Mouse (Mus musculus) right cerebral cortex, postnatal 14 days (tissue): ENCODE measurements around the gene Mpi.

Experiments used
- DNase-seq: peaks from one replicate; pipeline ENCODE4 v3.0.0; 2022

Mpi gene

DNA sequence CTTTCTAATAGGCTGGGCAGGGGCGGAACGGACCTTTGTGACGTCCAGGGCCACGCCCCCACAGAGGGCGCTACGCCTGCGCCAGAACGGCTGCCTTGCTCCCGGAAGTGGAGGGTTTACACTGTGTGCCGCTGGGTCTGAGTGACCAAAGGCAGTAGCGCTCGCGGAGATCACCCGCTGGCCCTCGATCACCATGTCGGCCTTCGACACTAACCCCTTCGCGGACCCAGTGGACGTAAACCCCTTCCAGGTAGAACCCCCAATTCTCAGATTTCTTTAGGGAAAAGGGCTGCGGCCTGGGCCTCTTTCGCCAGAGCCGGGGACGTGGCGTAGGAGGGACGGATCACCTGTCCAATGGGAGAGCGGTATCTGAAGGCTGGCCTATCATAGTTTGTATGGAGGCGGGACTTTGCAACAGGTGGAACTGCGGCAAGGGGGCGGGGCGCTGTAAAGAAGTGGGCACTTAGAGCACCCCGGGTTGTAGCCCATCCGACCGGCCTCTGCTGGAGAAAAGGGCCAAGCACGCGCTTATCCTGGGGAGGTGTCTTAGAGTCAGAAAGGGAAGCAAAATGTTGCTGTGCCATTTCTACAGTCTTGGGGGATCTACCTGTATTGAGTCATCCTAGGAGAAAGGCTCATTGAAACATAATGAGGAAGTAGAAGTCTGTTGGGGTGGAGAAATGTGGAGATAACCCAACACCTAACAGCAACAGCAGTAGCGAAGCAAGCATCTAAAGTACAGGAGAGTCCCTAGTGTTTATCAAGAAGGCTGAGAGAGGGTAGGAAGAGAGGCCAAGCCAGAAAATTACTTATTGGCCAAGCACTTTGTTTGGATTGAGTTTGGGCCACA is 8.5 kb upstream of the Mpi start, which contains the start of gene Scamp2:
TSS of gene Scamp2 (plus strand) at position 83 of the 850 bp plus-strand sequence.
- DNase-seq = peak; percentile 88

DNA sequence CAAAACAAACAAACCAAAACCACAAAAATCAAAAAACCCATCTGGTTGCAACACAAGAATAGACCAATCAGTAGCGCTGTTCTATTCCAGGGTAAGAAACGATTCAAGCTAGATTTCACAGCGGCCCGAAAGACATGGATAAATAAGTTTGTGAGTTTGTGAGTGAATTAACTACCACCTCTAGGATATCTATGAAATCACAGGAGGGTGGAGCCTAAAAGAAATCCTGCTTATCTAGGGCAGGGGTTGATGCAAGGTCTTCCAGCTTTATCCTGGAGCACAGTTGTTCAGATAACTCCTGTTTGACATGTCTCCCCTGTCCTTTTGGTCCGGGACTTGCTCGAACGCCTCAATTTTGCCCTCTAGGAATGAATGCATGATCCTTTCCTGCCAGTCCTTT is 7.7 kb upstream of the Mpi start:
- DNase-seq = no peak

DNA sequence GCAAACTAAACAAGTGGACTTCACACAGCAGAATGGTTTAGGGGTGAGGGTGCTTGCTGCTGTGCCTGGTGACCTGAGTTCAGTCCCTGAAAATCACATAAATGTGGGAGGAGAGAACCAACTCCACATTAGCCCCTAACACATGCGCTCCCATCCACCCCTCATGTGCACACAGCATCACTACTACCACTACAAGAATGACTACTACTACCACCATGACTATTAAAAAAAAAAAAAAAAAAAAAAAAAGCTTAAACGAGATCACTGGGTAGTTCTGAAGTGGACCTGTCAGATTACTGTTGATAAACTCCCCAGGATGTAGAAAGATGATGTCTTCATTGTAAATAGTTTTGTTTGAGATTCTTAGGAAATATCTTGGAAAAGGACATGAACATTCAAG is 7.0 kb upstream of the Mpi start:
- no peak for DNase-seq

DNA sequence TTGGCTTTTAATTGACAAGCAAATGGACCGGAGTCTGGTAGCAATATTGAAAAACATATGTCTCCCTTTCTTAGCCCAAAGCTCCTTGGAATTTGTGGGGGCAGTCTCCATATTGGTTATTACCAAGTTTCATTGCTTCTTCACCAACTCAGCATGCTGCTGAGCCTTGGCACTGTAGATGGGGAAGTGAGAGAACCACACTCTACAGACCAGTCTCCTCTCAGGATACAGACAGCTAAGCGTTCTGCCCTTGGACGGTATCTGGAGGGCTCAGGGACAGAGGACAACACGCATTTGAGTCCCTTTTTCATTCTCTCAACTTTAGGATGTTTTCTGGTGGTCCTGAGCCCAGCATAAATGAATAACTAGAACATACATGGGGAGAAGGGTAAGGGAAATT is 6.1 kb upstream of the Mpi start:
- no peak for DNase-seq

DNA sequence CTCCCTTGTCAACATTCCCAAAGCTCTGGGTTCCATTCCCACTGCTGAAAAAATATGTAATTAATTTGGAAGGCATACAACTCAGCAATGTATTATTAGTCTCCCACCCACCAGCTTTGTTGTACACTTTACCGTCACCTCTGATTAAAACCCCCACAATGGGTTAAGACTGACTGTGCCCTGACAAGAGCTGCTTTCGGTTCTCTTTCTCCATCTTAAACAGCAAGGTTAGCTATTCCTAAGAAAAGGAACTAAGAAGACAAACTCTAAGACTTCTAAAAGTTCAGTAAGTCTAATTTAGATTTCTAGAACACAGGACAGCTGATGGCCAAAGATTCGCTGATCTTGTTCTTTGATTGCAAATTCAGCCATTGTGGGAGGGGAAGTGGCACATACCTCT is 4.7 kb upstream of the Mpi start:
- DNase-seq = no peak

DNA sequence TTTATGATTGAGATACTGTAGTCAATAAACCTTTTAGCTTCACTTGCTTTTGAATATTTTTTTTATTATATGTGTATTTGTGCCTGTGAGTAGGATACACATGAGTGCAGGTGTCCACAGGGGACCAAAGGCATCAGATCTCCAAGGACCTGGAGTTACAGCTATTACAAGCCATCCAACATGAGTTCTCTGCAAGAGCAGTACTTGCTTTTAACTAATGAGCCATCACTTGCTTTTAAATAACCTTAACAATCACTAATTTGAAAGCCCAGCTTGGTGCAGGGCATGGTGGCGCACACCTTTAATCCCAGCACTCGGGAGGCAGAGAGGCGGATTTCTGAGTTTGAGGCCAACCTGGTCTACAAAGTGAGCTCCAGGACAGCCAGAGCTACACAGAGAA is 2.2 kb upstream of the Mpi start:
- DNase-seq = no peak

DNA sequence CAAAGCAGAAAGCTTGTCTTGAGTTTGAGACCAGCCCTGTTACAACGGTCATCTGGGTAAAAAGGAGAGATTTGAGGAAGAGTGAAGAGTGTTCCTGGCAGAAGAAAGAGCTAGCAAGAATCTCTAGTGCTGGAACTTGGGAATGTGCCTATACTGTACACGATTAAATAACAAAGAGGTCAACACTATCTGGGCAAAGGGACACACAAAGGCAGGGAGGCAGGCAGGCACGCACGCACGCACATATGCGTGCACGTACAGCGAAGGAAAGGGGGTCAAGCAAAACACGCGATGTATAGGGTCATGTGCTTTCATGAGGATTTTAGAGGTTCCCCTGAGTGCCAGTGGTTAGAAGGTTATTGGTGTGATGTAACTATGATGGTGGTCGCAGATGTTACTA is 556 bp upstream of the Mpi start:
- DNase-seq = no peak

DNA sequence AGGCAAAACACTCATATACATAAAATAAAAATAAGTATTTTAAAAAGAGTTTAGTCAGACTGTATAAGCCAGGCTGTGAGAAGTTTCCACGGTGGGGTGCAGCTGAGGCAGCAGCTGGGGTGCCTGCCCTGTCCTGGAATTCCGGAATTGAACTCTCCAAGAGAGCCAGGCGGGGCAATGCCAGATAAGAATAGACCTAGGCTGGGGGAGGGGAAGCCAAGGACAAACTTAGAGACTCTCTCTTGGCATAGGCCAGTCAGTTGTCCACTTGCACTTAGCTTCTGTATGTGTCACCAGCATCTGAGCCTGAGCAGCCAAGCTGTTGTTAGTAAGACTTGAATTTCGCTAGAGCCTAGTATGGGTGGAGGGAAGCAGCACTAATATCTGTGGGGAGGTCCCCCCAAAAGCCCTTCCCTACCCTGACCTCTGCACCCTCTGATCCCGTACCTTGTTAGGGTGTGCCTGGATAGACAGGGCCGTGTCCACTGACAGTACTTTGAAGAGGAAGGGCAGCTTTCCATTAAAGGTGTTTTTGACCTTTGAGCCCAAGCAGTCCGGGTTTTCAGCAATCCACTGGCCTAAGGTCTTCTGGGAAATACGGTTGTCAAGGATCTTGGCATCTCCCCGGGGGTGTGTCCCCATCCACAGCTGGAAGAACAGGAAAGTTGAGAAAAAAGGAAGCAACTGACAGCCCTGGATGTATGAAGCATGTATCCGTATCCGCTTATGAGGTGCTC is 2.3 kb downstream of the Mpi start:
- DNase-seq = no peak

DNA sequence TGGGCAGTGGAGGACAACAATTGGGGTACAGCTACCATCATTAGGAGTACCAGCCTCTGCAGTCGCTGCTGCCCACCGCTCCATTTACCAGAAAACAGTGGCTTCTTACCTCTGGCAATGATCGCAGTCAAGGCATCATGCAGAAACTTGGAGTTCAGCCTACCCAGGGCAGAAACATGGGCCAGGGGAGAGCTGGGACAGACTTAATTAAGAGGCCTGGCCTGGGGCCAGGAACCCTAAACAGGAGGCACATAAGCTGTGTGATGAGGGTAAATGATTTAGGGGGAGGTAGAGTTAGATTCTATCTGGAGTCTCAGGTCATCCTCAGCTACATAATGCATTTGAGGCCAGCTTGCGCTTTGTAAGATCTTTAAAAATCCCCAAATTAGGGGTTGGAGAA is 3.4 kb downstream of the Mpi start:
- no peak for DNase-seq

DNA sequence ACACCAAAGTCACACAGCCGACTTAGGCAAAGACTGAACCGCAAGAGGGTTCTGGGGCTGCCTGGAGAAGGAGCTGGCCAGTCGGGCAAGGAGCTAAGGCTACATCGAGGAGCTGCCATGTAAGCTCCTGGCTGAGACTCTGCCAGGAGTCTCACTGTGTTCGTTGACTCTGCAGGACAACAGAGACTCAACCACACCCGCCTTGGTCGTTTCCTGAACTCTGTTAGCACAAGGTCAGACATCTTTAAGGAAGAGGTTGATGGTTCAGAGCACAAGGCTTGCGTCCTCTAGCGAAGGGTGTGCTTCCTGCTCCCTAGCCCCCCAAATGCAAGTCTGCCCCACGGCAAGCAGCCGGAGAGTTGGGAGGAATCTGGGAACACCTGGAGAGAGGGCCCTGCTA is 4.7 kb downstream of the Mpi start:
- no peak for DNase-seq

DNA sequence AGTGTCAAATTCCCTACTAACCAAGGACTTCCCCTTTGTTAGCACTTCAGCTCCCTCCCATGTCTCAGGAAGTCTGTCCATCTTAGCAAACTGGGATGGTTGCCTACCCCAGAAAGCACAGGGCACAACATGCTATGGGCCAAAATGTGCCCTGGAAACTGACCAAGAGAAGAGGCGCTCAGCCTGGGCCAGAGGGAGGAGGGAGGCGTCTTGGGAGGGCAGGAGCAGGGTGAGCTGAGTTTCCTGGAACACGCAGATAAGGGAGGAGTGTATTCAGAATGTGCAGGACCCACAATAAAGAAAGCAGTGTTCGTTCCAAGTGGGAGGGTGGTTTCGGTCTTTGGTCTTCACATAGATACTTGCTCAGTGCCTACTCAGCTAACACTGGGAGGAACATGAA is 5.3 kb downstream of the Mpi start:
- no peak for DNase-seq

DNA sequence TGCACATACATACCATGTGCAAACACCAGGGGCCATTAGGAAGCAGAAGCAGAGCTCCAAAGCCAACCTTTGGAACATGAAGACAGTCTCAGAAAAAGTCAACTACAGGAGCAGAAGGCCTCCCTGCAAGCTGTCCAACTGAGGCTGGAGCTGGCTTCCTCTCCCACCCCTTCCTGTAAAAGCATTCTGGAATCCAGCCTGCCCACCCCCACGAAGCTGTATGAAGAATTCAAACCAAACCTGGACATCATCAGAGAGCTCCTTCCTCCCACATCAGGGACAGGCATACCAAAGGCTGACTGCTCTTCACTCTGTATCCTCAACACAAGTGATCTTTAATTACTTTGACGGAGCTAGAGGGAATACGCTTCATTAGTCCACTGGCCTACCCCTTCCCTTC is 8.6 kb downstream of the Mpi start:
- no peak for DNase-seq

DNA sequence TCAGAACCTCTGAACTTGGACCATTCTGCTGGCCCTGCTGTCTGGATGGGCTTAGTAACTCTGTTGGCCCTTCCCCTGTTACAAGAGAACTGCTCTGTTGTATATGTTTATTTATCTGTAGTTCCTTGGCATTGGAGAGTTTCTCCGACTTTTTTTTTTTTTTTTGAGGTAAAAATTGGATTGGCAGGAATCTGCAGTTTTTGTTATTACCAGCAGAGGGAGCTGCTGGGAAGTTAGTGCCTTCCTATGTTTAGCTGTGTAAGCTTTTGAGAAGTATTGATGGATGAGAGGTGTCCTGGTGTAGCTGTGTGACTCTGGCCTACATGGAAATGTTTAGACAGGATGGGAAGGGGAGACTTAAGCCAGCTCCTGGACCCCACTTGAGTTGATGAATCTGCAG is 11.3 kb downstream of the Mpi start:
- peak; percentile 44 for DNase-seq

DNA sequence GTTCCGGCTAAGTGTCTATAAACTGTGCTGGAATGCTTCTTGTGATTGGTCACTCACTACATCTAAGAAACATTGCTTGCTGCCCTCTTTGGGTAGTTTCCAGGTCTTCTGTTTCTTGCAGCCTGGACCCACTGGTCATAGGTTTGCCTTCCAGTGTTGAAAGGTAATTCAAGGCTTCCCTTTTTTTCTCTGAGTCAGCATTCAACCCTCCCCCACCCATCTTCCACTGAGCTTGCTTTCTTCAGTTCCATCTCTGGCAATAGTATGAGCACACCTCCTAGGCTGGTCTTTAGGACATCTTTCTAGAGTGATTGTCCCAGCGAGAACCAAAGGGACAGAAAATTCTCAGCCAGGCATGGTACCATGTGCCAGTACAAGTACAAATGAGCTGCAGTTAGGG is 13.0 kb downstream of the Mpi start:
- DNase-seq = no peak

DNA sequence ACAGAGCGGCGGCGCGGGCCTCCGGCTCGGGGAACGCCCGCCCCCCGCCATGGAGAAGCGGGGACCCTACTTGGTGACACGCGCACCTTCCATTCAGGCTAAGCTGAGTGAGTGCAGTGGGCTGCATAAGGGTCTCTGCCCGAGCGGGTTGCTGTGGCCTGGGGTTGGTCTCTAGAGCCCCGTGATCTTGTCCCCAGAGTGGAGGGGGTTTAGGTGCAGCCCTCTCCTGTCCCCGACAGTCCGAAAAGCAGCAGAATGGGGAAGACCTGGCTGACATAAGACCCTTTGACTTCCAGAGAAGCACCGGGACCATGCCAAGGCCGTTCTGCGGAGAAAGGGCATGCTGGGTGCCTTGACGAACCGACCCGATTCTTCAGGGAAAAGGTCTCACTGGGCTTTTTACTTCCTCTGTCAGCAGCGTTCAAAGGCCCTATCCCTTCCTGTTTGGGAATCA is 14.8 kb downstream of the Mpi start:
- no peak for DNase-seq

DNA sequence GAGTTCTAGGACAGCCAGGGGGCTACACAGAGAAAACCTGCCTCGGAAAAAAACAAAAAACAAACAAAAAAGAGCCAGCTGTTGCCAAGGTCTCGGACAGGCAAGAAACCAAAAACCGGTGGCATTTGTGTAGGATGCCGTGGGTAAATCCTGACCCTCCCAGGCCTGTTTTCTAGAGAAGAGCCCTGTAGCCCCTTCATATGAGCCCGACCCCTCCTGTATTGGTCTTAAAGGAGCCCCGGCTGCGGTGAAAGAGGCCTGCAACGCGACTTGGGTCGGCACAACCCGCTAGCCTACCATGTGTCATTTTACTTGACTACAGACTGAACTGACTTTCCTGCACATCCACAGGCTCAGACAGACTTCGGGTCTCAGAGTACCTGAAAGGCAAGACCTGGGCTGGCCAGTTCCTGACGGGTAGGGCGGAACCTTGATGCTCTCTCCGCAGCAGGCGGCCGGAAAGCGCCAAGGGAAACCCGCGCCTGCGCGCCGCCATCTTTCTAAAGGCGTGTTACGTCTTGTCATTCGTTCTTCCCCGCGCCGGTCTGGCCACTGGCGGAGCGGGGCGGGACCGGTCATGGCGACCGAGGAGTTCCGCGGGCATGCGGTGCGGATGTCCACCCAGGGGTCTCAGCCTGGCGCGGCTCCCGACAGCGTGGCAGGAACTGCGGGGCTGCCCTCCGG is 15.4 kb downstream of the Mpi start, which contains the start of gene Fam219b:
TSS of gene Fam219b (plus strand) at position 485 of the 684 bp plus-strand sequence.
- DNase-seq = peak; percentile 94

DNA sequence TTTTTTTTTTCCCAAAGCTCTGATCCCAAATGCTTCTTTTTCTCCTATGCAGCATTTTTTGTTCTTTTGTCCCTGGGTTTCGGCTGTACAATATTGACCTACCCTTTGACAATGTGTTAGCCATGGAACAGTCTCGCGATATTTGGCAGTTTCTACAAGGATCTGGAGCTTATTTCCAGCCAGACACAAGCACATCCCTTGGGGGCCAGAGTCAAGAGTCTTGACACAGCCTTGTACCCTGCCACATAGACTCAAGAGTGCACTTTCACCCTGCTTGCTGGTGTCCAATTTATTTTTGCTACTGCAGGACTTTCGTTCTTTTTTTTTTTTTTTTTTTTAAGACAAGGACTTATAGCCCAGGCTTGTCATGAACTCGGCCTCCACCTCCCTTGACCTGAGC is 16.2 kb downstream of the Mpi start:
- DNase-seq = no peak

DNA sequence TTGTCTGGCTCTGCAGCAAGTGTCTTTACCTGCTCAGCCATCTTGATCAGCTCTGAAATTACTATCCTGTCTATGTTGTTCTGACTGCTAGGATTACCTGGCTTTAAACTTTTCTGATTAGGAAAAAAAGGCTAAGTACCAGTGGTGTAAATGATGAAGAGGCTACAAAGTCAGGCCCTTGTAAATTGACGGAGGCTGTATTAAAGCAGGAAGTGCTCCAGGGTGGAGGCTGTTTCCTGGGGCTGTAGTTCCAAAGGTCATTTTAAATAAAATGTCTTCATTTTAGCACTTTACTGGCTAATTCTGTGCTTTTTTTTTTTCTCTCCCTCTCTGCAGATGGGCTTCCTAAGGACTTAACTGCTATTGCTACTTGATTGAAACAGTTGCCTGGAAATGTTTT is 20.6 kb downstream of the Mpi start:
- DNase-seq = no peak

DNA sequence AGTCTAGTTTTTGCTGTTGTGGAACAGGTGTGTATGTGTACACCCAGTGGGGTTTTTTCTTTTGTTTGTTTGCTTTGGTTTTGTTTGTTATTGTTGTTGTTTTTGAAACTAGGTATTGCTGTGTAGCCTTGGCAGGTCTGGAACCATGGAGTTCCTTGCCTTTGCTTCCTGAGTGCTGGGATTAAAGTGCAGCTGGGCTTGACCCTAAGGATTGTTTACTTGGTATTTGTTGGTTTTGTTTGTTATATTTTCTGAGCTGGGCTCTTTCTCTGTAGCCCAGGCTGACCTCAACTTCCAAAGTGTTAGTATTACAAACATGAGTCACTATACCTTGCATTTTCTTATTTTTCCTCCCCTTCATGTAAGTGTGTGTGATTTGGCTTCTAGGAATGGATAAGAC is 26.1 kb downstream of the Mpi start:
- DNase-seq = no peak

DNA sequence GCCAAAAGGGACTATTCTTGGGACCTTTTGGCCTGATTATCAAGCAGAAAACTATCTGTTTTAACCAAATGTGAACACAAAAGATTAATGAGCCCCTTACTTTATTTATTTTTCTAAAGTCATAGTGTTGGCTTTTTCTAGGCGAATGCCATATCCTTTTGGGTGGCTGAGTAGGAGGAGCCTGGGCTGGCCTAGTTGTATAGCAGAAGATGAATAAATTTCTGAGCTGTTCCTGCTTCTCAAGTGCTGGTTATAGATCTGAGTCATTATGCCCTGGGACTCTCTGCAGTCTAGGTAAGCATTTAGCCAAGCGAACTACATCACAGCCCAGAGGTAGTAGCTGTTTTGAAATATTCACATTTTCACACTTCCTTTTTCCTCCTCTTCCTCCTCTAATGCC is 27.0 kb downstream of the Mpi start:
- DNase-seq = no peak

DNA sequence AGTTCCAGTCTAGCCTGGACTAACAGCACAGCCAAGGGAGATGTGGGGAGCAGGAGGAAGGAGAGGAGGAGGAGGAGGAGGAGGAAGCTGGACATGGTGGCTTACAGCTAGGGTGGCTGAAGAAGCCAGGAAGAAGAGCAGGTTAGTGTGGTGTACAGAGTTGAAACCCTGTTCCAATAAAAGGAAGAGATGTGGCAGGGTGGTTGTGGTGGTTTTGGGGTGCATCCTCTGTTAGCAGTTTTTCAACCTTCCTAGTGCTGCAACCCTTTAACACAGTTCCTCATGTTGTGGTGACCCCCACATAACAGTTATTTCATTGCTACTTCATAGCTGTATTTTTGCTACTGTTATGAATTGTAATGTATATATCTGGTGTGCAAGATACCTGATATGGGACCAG is 28.1 kb downstream of the Mpi start:
- DNase-seq = no peak

DNA sequence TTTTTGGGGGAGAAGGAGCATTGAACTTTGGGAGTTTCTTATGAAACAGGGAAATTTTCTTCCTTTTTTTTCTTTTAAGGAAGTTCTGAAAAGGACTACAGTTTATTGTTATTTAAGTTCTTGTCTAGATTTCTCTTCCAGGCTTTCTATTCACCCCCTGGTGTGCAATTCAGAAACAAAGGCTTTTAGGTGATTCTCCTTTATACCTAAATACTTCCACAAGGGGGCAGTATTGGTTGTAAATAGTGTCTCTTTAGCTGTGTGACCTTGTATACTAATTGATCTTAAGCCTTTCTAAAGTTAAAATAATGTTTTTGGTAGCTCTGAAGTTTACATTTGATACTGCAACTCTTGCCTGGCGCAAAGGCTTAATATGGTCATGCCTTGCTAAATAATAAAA is 28.8 kb downstream of the Mpi start:
- DNase-seq = no peak

DNA sequence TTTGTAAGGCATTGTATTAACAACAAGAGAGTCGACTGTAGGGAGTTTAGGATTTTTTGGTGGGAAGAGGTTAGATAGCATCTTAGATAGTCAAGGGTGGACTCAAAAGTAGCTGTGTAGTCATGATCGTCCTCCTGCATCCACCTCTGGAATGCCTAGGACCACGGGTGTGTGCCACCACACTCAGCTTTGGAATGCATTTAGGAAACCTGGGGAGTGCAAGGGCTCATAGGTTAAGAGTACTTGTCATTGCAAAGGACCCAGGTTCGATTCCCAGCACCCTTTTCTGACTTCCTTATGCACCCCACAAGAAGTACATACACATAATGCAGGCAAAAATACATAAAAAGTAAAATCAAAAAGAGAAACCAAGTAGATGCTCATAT is 29.7 kb downstream of the Mpi start:
- no peak for DNase-seq
